Mouse (Mus musculus) liver, adult 2 months (tissue): ENCODE measurements at regions not wholly inside any gene's neighbourhood (a gene's known extent, or its start where the extent isn't known, plus 50 kb on each side); places are given as distances from the start of the nearest gene placed in this dataset.

Source experiments
- CTCF ChIP-seq: fragments of 200-500 bp; IDR thresholded peaks from 2 replicates; pipeline ENCODE4 v1.5.1; 2011; ENCODE audit warnings: low read depth, low read length, control low read depth
- POLR2A ChIP-seq: fragments of 200-500 bp; IDR thresholded peaks from 2 replicates; pipeline ENCODE4 v1.6.1; 2011; ENCODE audit warnings: low read length, control low read depth; ENCODE audit not compliant: insufficient read depth; ENCODE audit errors: extremely low read depth

- TF ChIP-seq CTCF (no peak), POLR2A (no peak)
These were observed 467.9 kb upstream of the Nr5a2 start for GRCm38 (mm10) chr1:137428110-137428509.
